Mouse (Mus musculus) testis, adult 2 months (tissue): ENCODE data around the gene Calm1.

ENCODE experiments used
- CTCF ChIP-seq: fragments of 200-500 bp; IDR thresholded peaks from 2 replicates; pipeline ENCODE4 v1.5.1; 2012; ENCODE audit warnings: low read depth, mild to moderate bottlenecking, inconsistent platforms, low read length, moderate library complexity; ENCODE audit not compliant: control insufficient read depth, insufficient read depth, insufficient replicate concordance
- POLR2A ChIP-seq: fragments of 200-500 bp; IDR thresholded peaks from 2 replicates; pipeline ENCODE4 v1.6.1; 2012; ENCODE audit warnings: low read depth, mild to moderate bottlenecking, inconsistent platforms, low read length, moderate library complexity; ENCODE audit not compliant: control insufficient read depth

DNA sequence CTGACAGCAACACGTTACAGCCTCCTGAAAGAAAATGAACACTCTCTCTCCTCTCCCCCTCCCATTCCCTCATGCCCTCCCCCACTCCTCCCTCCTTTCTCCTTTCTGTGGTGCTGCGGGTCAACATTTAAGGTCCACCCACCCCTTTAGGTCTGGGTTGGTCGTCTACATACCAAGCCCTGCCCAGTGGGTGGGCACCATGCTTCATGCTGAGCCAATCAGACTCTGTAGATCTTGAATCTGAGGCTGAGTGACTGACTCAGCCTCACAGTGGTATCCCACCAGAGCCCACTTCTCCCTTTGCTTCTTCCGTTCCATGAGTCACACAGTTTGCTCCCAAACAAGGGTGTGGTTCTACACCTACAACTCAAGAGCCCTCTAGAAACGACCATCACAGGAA, 36.2 kb downstream of the Calm1 start:
- TF ChIP-seq CTCF (no peak), POLR2A (no peak)
